ENCODE assay signal across 15 mouse cellular contexts in the genomic region with DNA sequence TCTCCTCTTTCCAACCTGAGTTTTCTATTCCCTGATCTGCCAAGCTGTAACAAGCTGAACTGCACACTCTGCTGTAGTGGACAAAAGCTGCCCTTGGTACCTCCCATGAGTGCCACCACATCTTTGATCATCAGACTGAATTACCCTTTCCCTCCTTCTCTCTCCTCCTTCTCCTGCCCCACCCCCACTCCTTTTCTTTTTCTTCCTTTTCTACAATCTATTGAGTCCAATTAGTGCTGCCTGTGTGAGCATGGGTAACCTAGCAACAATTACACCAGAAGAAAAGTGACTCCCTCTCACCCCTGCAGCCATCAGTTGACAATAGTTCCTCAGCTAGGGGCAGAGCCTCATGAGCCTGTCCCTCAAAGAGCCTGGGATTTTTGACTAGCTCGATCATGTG. TPM values are rescaled to one million over a fixed set of nuclear protein-coding genes. Genes with fewer than 3 reads are reported as not detected.
DNase-seq lines count a peak whose midpoint lies in the region; ATAC-seq and TF ChIP-seq lines count a peak whose summit lies in the region.
"Had no signal": no experiment of that assay in that cellular context is flagged by ENCODE, and none has a peak within 500 bp of the region (broad histone marks: within the 10 kb centered on the region; RNA-seq: fewer than 3 reads in every experiment).

No protein-coding gene starts in this region.

- no peak overlapping the region for H3K9ac ChIP-seq in kidney, embryonic 15.5 days
- H3K9ac ChIP-seq in forebrain, postnatal 0 days, result no peak overlapping the region
- H3K9ac ChIP-seq in midbrain, postnatal 0 days (replicated peaks; ENCODE audit: low read length, poor library complexity, severe bottlenecking), result no peak overlapping the region
- H3K9ac ChIP-seq: heart, embryonic 15.5 days; liver, embryonic 14.5 days had no signal

- no peak for DNase-seq in kidney, adult 2 months
- peak; percentile 86 for DNase-seq in embryo, embryonic 10.5 days (ENCODE audit: low spot score)
- no peak for DNase-seq in forebrain, postnatal 0 days
- peak; percentile 14 for DNase-seq in midbrain, postnatal 0 days (ENCODE audit: low spot score)
- DNase-seq in ovary, adult 18-20 months (ENCODE audit: low spot score), result no peak
- no peak for DNase-seq in gastrocnemius, adult 8-10 months (ENCODE audit: low spot score in 2 of 2)
- no peak for DNase-seq in gastrocnemius, postnatal 25 days
- DNase-seq: adrenal gland, postnatal 25 days; gastrocnemius, postnatal 14 days; kidney, postnatal 14 days; lung, postnatal 10 days; right cerebral cortex, postnatal 4 days had no signal

- H3K4me3 ChIP-seq in kidney, embryonic 15.5 days (replicated peaks), result no peak overlapping the region
- no peak overlapping the region for H3K4me3 ChIP-seq in kidney, adult 2 months (ENCODE audit: insufficient read depth, low read depth, low read length)
- H3K4me3 ChIP-seq in forebrain, postnatal 0 days (ENCODE audit: low read depth, low read length), result no peak overlapping the region
- H3K4me3 ChIP-seq in midbrain, postnatal 0 days (ENCODE audit: low read depth, low read length), result no peak overlapping the region
- H3K4me3 ChIP-seq: heart, embryonic 15.5 days had no signal

- H3K27me3 ChIP-seq in kidney, embryonic 15.5 days, result no peaks in the 10 kb centered on the region
- H3K27me3 ChIP-seq in kidney, adult 2 months (replicated peaks; ENCODE audit: control insufficient read depth, insufficient read depth, low read length), result no peaks in the 10 kb centered on the region
- H3K27me3 ChIP-seq in forebrain, postnatal 0 days (ENCODE audit: insufficient read depth, low read length), result no peaks in the 10 kb centered on the region
- no peaks in the 10 kb centered on the region for H3K27me3 ChIP-seq in midbrain, postnatal 0 days (ENCODE audit: insufficient read depth, low read length)
- H3K27me3 ChIP-seq: heart, embryonic 15.5 days had no signal

- H3K9me3 ChIP-seq in kidney, embryonic 15.5 days (replicated peaks), result no peaks in the 10 kb centered on the region
- H3K9me3 ChIP-seq in forebrain, postnatal 0 days (ENCODE audit: low read length), result no peaks in the 10 kb centered on the region
- H3K9me3 ChIP-seq in midbrain, postnatal 0 days (ENCODE audit: low read length), result no peaks in the 10 kb centered on the region
- H3K9me3 ChIP-seq: heart, embryonic 15.5 days had no signal

- no peak overlapping the region for H3K27ac ChIP-seq in kidney, embryonic 15.5 days
- no peak overlapping the region for H3K27ac ChIP-seq in kidney, adult 2 months (ENCODE audit: insufficient read depth, low read depth, low read length)
- no peak overlapping the region for H3K27ac ChIP-seq in forebrain, postnatal 0 days (ENCODE audit: low read depth, low read length)
- H3K27ac ChIP-seq in midbrain, postnatal 0 days (ENCODE audit: low read depth, low read length), result no peak overlapping the region
- H3K27ac ChIP-seq: heart, embryonic 15.5 days; liver, embryonic 14.5 days had no signal

- ATAC-seq in kidney, embryonic 15.5 days (replicated peaks; ENCODE audit: low FRiP score), result peak; percentile 47
- ATAC-seq in forebrain, postnatal 0 days, result peak; percentile 21; the same call in 1 of the 2 replicates
- ATAC-seq in midbrain, postnatal 0 days (ENCODE audit: low FRiP score), result no peak

- WGBS in kidney, embryonic 15.5 days, result 18% methylated on average over 1 of the region's 1 CpGs
- 20% methylated on average over 1 of the region's 1 CpGs for WGBS in kidney, adult 2 months
- WGBS in forebrain, postnatal 0 days, result 6% methylated on average over 1 of the region's 1 CpGs
- WGBS in midbrain, postnatal 0 days, result 15% methylated on average over 1 of the region's 1 CpGs

- H3K4me2 ChIP-seq in kidney, embryonic 15.5 days, result no peak overlapping the region
- no peak overlapping the region for H3K4me2 ChIP-seq in forebrain, postnatal 0 days (ENCODE audit: low read depth)
- no peak overlapping the region for H3K4me2 ChIP-seq in midbrain, postnatal 0 days (ENCODE audit: low read depth, low read length, poor library complexity, severe bottlenecking)
- H3K4me2 ChIP-seq: heart, embryonic 15.5 days had no signal

- no peak for TF ChIP-seq POLR2A in kidney, adult 2 months (IDR thresholded peaks at IDR 0.05; ENCODE audit: low read depth, low read length)

- TF ChIP-seq CTCF in kidney, adult 2 months (conservative IDR thresholded peaks at IDR 0.05; ENCODE audit: insufficient read depth, insufficient read length, low read depth, low read length), result no peak
- no peak for TF ChIP-seq CTCF in forebrain, postnatal 0 days (IDR thresholded peaks at IDR 0.05; ENCODE audit: low read depth)
- TF ChIP-seq CTCF in midbrain, postnatal 0 days (IDR thresholded peaks at IDR 0.05), result no peak

- no peaks in the 10 kb centered on the region for H3K36me3 ChIP-seq in kidney, embryonic 15.5 days
- no peaks in the 10 kb centered on the region for H3K36me3 ChIP-seq in kidney, adult 2 months (ENCODE audit: control insufficient read depth, insufficient read depth, low read length)
- no peaks in the 10 kb centered on the region for H3K36me3 ChIP-seq in forebrain, postnatal 0 days (ENCODE audit: insufficient read depth)
- H3K36me3 ChIP-seq in midbrain, postnatal 0 days (ENCODE audit: insufficient read depth, low read length), result no peaks in the 10 kb centered on the region
- H3K36me3 ChIP-seq: heart, embryonic 15.5 days had no signal

- peaks cover 10% of the 10 kb centered on the region for H3K4me1 ChIP-seq in kidney, embryonic 15.5 days
- H3K4me1 ChIP-seq in kidney, adult 2 months (ENCODE audit: control insufficient read depth, insufficient read depth, low read length), result peaks cover 3% of the 10 kb centered on the region; the same call in 1 of the 2 replicates
- H3K4me1 ChIP-seq in forebrain, postnatal 0 days (ENCODE audit: insufficient read depth), result no peaks in the 10 kb centered on the region
- peaks cover 3% of the 10 kb centered on the region; the same call in 1 of the 2 replicates for H3K4me1 ChIP-seq in midbrain, postnatal 0 days (ENCODE audit: insufficient read depth, low read length)

RNA-seq across cellular contexts. Expression of gene Ppt1, which starts 4.2 kb away (rescaled TPM):
- polyA plus RNA-seq in kidney, embryonic 15.5 days (2015; fragmentation: Nextera tagmentation; extraction: Ambion mirVana), result 76.1 and 82.4 TPM in 2 replicates
- 61.2 and 67.7 TPM in 2 replicates for polyA plus RNA-seq in kidney, adult 2 months (2012; rRNA removed)
- total RNA-seq in forebrain, postnatal 0 days (2014; rRNA removed), result 43.7 and 53.8 TPM in 2 replicates
- 51.1 and 68.7 TPM in 2 replicates for polyA plus RNA-seq in forebrain, postnatal 0 days (2015; fragmentation: Nextera tagmentation; extraction: Ambion mirVana)
- total RNA-seq in midbrain, postnatal 0 days (2014; rRNA removed), result 44.2 and 53.5 TPM in 2 replicates
- 80.2 and 81.3 TPM in 2 replicates for polyA plus RNA-seq in midbrain, postnatal 0 days (2015; fragmentation: Nextera tagmentation; extraction: Ambion mirVana)
- total RNA-seq in gastrocnemius, adult 8-10 months (2022), result 10 to 100 TPM in 2 of 4 experiments, 1 to 10 TPM in 2; 8.8 to 12.1 (median 10.3) TPM
- 10 to 100 TPM in 1 of 2 experiments, 1 to 10 TPM in 1; 9.5 to 10.5 TPM for total RNA-seq in gastrocnemius, postnatal 25 days (2021)

RNA-seq across cellular contexts. Expression of gene Cap1, which starts 54.0 kb away (rescaled TPM):
- 71.3 and 79.5 TPM in 2 replicates for polyA plus RNA-seq in kidney, embryonic 15.5 days (2015; fragmentation: Nextera tagmentation; extraction: Ambion mirVana)
- polyA plus RNA-seq in kidney, adult 2 months (2012; rRNA removed), result 89.3 and 101 TPM in 2 replicates
- total RNA-seq in forebrain, postnatal 0 days (2014; rRNA removed), result 155 and 161 TPM in 2 replicates
- polyA plus RNA-seq in forebrain, postnatal 0 days (2015; fragmentation: Nextera tagmentation; extraction: Ambion mirVana), result 68.5 and 75.2 TPM in 2 replicates
- total RNA-seq in midbrain, postnatal 0 days (2014; rRNA removed), result 145 and 157 TPM in 2 replicates
- 58.9 and 60.9 TPM in 2 replicates for polyA plus RNA-seq in midbrain, postnatal 0 days (2015; fragmentation: Nextera tagmentation; extraction: Ambion mirVana)
- 10 to 100 TPM; 12.5 to 20.2 (median 18.9) TPM for total RNA-seq in gastrocnemius, adult 8-10 months (2022)
- total RNA-seq in gastrocnemius, postnatal 25 days (2021), result 10 to 100 TPM; 20.5 to 24.6 TPM

Comparison
In these comparisons a context has a peak if more than half of its experiments do, and no peak if none do; other contexts are left out.
1. DNase-seq: peak in embryo, embryonic 10.5 days (single experiment) and midbrain, postnatal 0 days (single experiment); none in kidney, adult 2 months (single experiment), forebrain, postnatal 0 days (single experiment), ovary, adult 18-20 months (single experiment), gastrocnemius, adult 8-10 months (0 of 2) and gastrocnemius, postnatal 25 days (single experiment).